Mouse (Mus musculus) CH12.LX (cell line): Measurements from ENCODE around the gene Prr36. TPM values are rescaled to one million over a fixed set of nuclear protein-coding genes. Genes with fewer than 3 reads are reported as not detected.

Source experiments
- DNase-seq: peaks from one replicate; pipeline ENCODE4 v3.0.0-alpha.2; 2013; ENCODE audit errors: extremely low read depth
- H3K27ac ChIP-seq: 2 replicates; pipeline ENCODE4 v1.5.1; 2012; ENCODE audit warnings: low read depth, mild to moderate bottlenecking, control low read depth, moderate library complexity; ENCODE audit not compliant: insufficient read depth
- H3K27me3 ChIP-seq: replicated peaks from 2 replicates; pipeline ENCODE3; 2012; ENCODE audit warnings: inconsistent platforms
- H3K36me3 ChIP-seq, 2 experiments: replicated peaks in 1 of 2; 2 replicates each; pipeline versions ENCODE3 to v1.6.1; 2012; ENCODE audit warnings: inconsistent platforms in 1 of 2, low read length in 1 of 2, mild to moderate bottlenecking in 1 of 2, mixed read lengths in 1 of 2, moderate library complexity in 1 of 2; ENCODE audit not compliant: control insufficient read depth in 1 of 2, insufficient read depth in 1 of 2
- H3K4me1 ChIP-seq, 2 experiments: 2 replicates each; pipeline ENCODE4 v1.6.1; 2012; ENCODE audit warnings: inconsistent platforms in 1 of 2, moderate library complexity in 1 of 2; ENCODE audit not compliant: insufficient read depth in 2 of 2, control insufficient read depth in 1 of 2
- H3K4me2 ChIP-seq: 2 replicates; pipeline ENCODE4 v1.6.1; 2012; ENCODE audit warnings: low read depth, mild to moderate bottlenecking, control low read depth; ENCODE audit not compliant: poor library complexity, insufficient read depth, severe bottlenecking
- H3K4me3 ChIP-seq, 3 experiments: fragments of 150-350 bp in 1 of 3; sonication (generic) in 1 of 3; replicated peaks in 1 of 3; 2 replicates each; pipeline versions ENCODE3 to v1.5.1; 2011 to 2012; ENCODE audit warnings: low read depth in 2 of 3, low read length in 2 of 3, mild to moderate bottlenecking in 2 of 3, moderate library complexity in 2 of 3, control low read depth in 1 of 3, improper control_type of control experiment in 1 of 3, inconsistent platforms in 1 of 3, mixed read lengths in 1 of 3; ENCODE audit not compliant: poor library complexity in 1 of 3
- H3K79me2 ChIP-seq: replicated peaks from 2 replicates; pipeline ENCODE4 v1.6.1; 2012; ENCODE audit warnings: mild to moderate bottlenecking, moderate library complexity; ENCODE audit not compliant: control insufficient read depth, poor library complexity, insufficient read depth, severe bottlenecking; ENCODE audit errors: extremely low read depth
- H3K9ac ChIP-seq: 2 replicates; pipeline ENCODE4 v1.6.1; 2012; ENCODE audit warnings: low read depth, mild to moderate bottlenecking, control low read depth, moderate library complexity; ENCODE audit not compliant: insufficient read depth
- H3K9me3 ChIP-seq: replicated peaks from 2 replicates; pipeline ENCODE3; 2012; ENCODE audit warnings: low read length, inconsistent platforms, mixed read lengths
- CHD1 ChIP-seq: IDR thresholded peaks from 2 replicates; pipeline ENCODE4 v1.6.1; 2012; ENCODE audit warnings: low read depth, low read length, improper control_type of control experiment, inconsistent platforms
- E2F4 ChIP-seq: IDR thresholded peaks from 2 replicates; pipeline ENCODE4 v1.6.1; 2011; ENCODE audit warnings: low read depth, low read length, improper control_type of control experiment; ENCODE audit not compliant: insufficient replicate concordance
- ELF1 ChIP-seq: IDR thresholded peaks from 2 replicates; pipeline ENCODE4 v1.6.1; 2014; ENCODE audit warnings: low read depth, mild to moderate bottlenecking, inconsistent platforms, low read length, improper control_type of control experiment
- ETS1 ChIP-seq: conservative IDR thresholded peaks from 2 replicates; pipeline ENCODE4 v1.6.1; 2012; ENCODE audit warnings: low read depth, mild to moderate bottlenecking, inconsistent platforms, low read length, improper control_type of control experiment, moderate library complexity
- GABPA ChIP-seq: IDR thresholded peaks from 2 replicates; pipeline ENCODE4 v1.6.1; 2012; ENCODE audit warnings: low read depth, low read length, improper control_type of control experiment, inconsistent platforms; ENCODE audit not compliant: insufficient replicate concordance
- JUN ChIP-seq: IDR thresholded peaks from 2 replicates; pipeline ENCODE4 v1.6.1; 2011; ENCODE audit warnings: low read depth, mild to moderate bottlenecking, low read length, improper control_type of control experiment, moderate library complexity; ENCODE audit not compliant: insufficient read depth
- KAT2A ChIP-seq: IDR thresholded peaks from 2 replicates; pipeline ENCODE4 v1.6.1; 2012; ENCODE audit warnings: low read length, improper control_type of control experiment, inconsistent platforms; ENCODE audit not compliant: insufficient replicate concordance
- MAFK ChIP-seq: IDR thresholded peaks from 2 replicates; pipeline ENCODE4 v1.6.1; 2011; ENCODE audit warnings: low read length, improper control_type of control experiment; ENCODE audit not compliant: insufficient replicate concordance
- MAX ChIP-seq: IDR thresholded peaks from 2 replicates; pipeline ENCODE4 v1.6.1; 2011; ENCODE audit warnings: low read length, improper control_type of control experiment
- MAZ ChIP-seq: IDR thresholded peaks from 2 replicates; pipeline ENCODE4 v1.6.1; 2012; ENCODE audit warnings: low read depth, mild to moderate bottlenecking, inconsistent platforms, low read length, improper control_type of control experiment, moderate library complexity
- MEF2A ChIP-seq: IDR thresholded peaks from 2 replicates; pipeline ENCODE4 v1.6.1; 2014; ENCODE audit warnings: low read depth, mild to moderate bottlenecking, inconsistent platforms, low read length, improper control_type of control experiment, borderline replicate concordance
- MXI1 ChIP-seq: IDR thresholded peaks from 2 replicates; pipeline ENCODE4 v1.6.1; 2011; ENCODE audit warnings: mild to moderate bottlenecking, low read depth, low read length, improper control_type of control experiment
- NELFE ChIP-seq: IDR thresholded peaks from 2 replicates; pipeline ENCODE4 v1.6.1; 2011; ENCODE audit warnings: low read depth, low read length, improper control_type of control experiment
- POLR2AphosphoS2 ChIP-seq: IDR thresholded peaks from 2 replicates; pipeline ENCODE4 v1.6.1; 2011; ENCODE audit warnings: low read depth, low read length, improper control_type of control experiment
- RAD21 ChIP-seq: IDR thresholded peaks from 2 replicates; pipeline ENCODE4 v1.6.1; 2011; ENCODE audit warnings: low read depth, mild to moderate bottlenecking, low read length, improper control_type of control experiment, moderate library complexity
- RCOR1 ChIP-seq: conservative IDR thresholded peaks from 2 replicates; pipeline ENCODE4 v1.6.1; 2012; ENCODE audit warnings: low read depth, mild to moderate bottlenecking, inconsistent platforms, low read length, improper control_type of control experiment
- SIN3A ChIP-seq: IDR thresholded peaks from 2 replicates; pipeline ENCODE4 v1.6.1; 2012; ENCODE audit warnings: low read length, improper control_type of control experiment, inconsistent platforms
- TBP ChIP-seq: conservative IDR thresholded peaks from 2 replicates; pipeline ENCODE4 v1.6.1; 2011; ENCODE audit warnings: low read depth, low read length, improper control_type of control experiment
- USF1 ChIP-seq: IDR thresholded peaks from 2 replicates; pipeline ENCODE4 v1.6.1; 2014; ENCODE audit warnings: low read depth, mild to moderate bottlenecking, inconsistent platforms, low read length, improper control_type of control experiment
- USF2 ChIP-seq: conservative IDR thresholded peaks from 2 replicates; pipeline ENCODE4 v1.6.1; 2011; ENCODE audit warnings: low read depth, low read length, improper control_type of control experiment
- ZKSCAN1 ChIP-seq: IDR thresholded peaks from 2 replicates; pipeline ENCODE4 v1.6.1; 2012; ENCODE audit warnings: low read depth, inconsistent platforms, low read length, improper control_type of control experiment, borderline replicate concordance
- ZMIZ1 ChIP-seq: IDR thresholded peaks from 2 replicates; pipeline ENCODE4 v1.6.1; 2012; ENCODE audit warnings: low read depth, mild to moderate bottlenecking, inconsistent platforms, low read length, improper control_type of control experiment
- ZNF384 ChIP-seq: IDR thresholded peaks from 2 replicates; pipeline ENCODE4 v1.6.1; 2012; ENCODE audit warnings: low read depth, low read length, improper control_type of control experiment, inconsistent platforms
- dilution Hi-C: fragments of 300-500 bp; cut with MboI; formaldehyde crosslinking; loops from 2 replicates; pipeline ENCODE4 v1.14.3; 2020; ENCODE audit warnings: low sequenced_read_pairs; ENCODE audit not compliant: extremely low pct_unique_long_range_greater_than_20kb, extremely low pct_ligation_motif_present
- in situ Hi-C: fragments of 300-500 bp; cut with MboI; formaldehyde crosslinking; loops from 3 replicates; pipeline ENCODE4 v1.14.3; 2019; ENCODE audit warnings: low sequenced_read_pairs, low pct_ligation_motif_present, low pct_unique_long_range_greater_than_20kb, mixed read lengths
- polyA plus RNA-seq: library from polyadenylated mRNA; unstranded; fragments of >175 nt; gene quantifications from 2 replicates; pipeline ENCODE4 v1.2.1, GENCODE M21; 2012; ENCODE audit warnings: low read depth; ENCODE audit not compliant: insufficient read length
- total RNA-seq, 2 experiments: library from RNA; depleted of rRNA; stranded (reverse); fragments of 300-350 nt in 1 of 2; fragments of >200 nt in 1 of 2; gene quantifications; 2 replicates each; pipeline ENCODE4 v1.2.3; 2012 to 2014

Prr36 gene
- total and polyA plus RNA-seq, 3 experiments, result 0.05 to 0.59 (median 0.13) TPM

DNA sequence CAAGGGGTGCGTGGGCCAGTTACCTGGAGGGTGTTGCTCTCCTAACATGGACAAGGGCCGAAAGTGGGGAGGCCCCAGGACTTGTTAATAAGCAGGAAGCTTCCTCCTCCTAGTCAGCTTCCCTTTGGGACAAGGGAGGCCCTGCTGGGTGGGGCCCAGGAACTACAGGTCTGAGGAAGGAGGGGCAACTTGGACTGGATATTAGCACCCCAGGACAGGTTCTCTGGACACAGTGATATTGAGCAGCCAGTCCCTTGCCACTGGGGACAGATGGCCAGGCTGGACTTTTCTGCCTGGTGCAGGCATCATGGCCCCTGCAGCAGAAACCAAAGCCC lies 10.3 kb downstream of the Prr36 start:
- no peaks in the 10 kb centered on the region for H3K27me3 ChIP-seq
- no peak overlapping the region for H3K4me2 ChIP-seq
- no peaks in the 10 kb centered on the region for H3K79me2 ChIP-seq
- no peak for DNase-seq
- in situ Hi-C loops, result no loop called here
- no peak overlapping the region for H3K9ac ChIP-seq
- TF ChIP-seq CHD1, result no peak
- TF ChIP-seq NELFE, result no peak
- no peak for TF ChIP-seq MEF2A
- TF ChIP-seq POLR2AphosphoS2, result no peak
- TF ChIP-seq RAD21, result no peak
- TF ChIP-seq ELF1, result no peak
- TF ChIP-seq MAX, result no peak
- no peak for TF ChIP-seq JUN
- TF ChIP-seq, all 38 proteins: peak for 0
- Histone ChIP-seq H3K4me1 (no peaks in the 10 kb centered on the region), H3K36me3 (peaks cover 0 to 12% of the 10 kb centered on the region in 2 experiments), H3K27ac (no peak overlapping the region), H3K4me3 (no peak overlapping the region), H3K9me3 (peaks cover 2% of the 10 kb centered on the region)
- dilution Hi-C loops, result no loop called here

- dilution Hi-C loops (no loop called here), in situ Hi-C loops (no loop called here)
- no peak overlapping the region for H3K4me2 ChIP-seq
- H3K4me1 ChIP-seq, result no peaks in the 10 kb centered on the region
- peaks cover 2% of the 10 kb centered on the region for H3K9me3 ChIP-seq
- no peak overlapping the region for H3K9ac ChIP-seq
- H3K36me3 ChIP-seq, result peaks cover 0 to 12% of the 10 kb centered on the region in 2 experiments
- no peaks in the 10 kb centered on the region for H3K79me2 ChIP-seq
- TF ChIP-seq SIN3A, result no peak
- no peak for TF ChIP-seq ZNF384
- TF ChIP-seq KAT2A, result no peak
- no peak for TF ChIP-seq ZMIZ1
- no peak for TF ChIP-seq GABPA
- no peak for TF ChIP-seq USF2
- no peak for TF ChIP-seq USF1
- no peak for TF ChIP-seq RCOR1
- TF ChIP-seq MAZ, result no peak
- TF ChIP-seq ZKSCAN1, result no peak
- no peak for TF ChIP-seq ETS1
- no peak for TF ChIP-seq TBP
- TF ChIP-seq MAFK, result no peak
- TF ChIP-seq ELF1, result no peak
- no peak for TF ChIP-seq MXI1
- TF ChIP-seq E2F4, result no peak
- no peak overlapping the region for H3K4me3 ChIP-seq
- H3K27me3 ChIP-seq, result no peaks in the 10 kb centered on the region
- no peak overlapping the region for H3K27ac ChIP-seq
- no peak for DNase-seq
These were observed 10.9 kb downstream of the Prr36 start for GRCm38 (mm10) chr8:4206182-4207015.
